Mouse (Mus musculus): ENCODE results near the gene Rapgef1. TPM values are rescaled to one million over a fixed set of nuclear protein-coding genes. Genes with fewer than 3 reads are reported as not detected.

Gene Rapgef1
- polyA plus RNA-seq, 1 experiment from 2014 or later = 12.7 TPM

- no peak overlapping the region for H3K9ac ChIP-seq
- 80% methylated on average over 5 of the region's 5 CpGs for WGBS
- H3K27ac ChIP-seq = no peak overlapping the region
- H3K4me2 ChIP-seq = no peak overlapping the region
- no peaks in the 10 kb centered on the region for H3K36me3 ChIP-seq
- ATAC-seq (ENCODE audit: insufficient read depth, low FRiP score, low read depth) = no peak
- H3K4me1 ChIP-seq = peaks cover 18% of the 10 kb centered on the region
- no peaks in the 10 kb centered on the region for H3K27me3 ChIP-seq (replicated peaks)
- no peaks in the 10 kb centered on the region for H3K9me3 ChIP-seq
- H3K4me3 ChIP-seq (replicated peaks) = no peak overlapping the region
Measured at GRCm38 (mm10) chr2:29634541-29634940, 15.0 kb downstream of the Rapgef1 start.

- ATAC-seq (ENCODE audit: insufficient read depth, low FRiP score, low read depth) = no peak
- Histone ChIP-seq H3K27ac (no peak overlapping the region), H3K4me1 (peaks cover 18% of the 10 kb centered on the region), H3K36me3 (no peaks in the 10 kb centered on the region), H3K9ac (no peak overlapping the region), H3K27me3 (replicated peaks) (no peaks in the 10 kb centered on the region), H3K9me3 (no peaks in the 10 kb centered on the region), H3K4me2 (no peak overlapping the region), H3K4me3 (replicated peaks) (no peak overlapping the region)
- 84% methylated on average over 5 of the region's 5 CpGs for WGBS
Measured at GRCm38 (mm10) chr2:29635966-29636507, 16.5 kb downstream of the Rapgef1 start.

GRCm38 (mm10) chr2:29637528-29637927, 18.0 kb downstream of the Rapgef1 start:
- Histone ChIP-seq H3K9ac (no peak overlapping the region), H3K36me3 (no peaks in the 10 kb centered on the region), H3K4me1 (peaks cover 18% of the 10 kb centered on the region), H3K27ac (no peak overlapping the region; the same call in 1 of the 2 replicates), H3K27me3 (replicated peaks) (no peaks in the 10 kb centered on the region), H3K9me3 (no peaks in the 10 kb centered on the region), H3K4me2 (no peak overlapping the region), H3K4me3 (replicated peaks) (no peak overlapping the region)
- no peak for ATAC-seq (ENCODE audit: insufficient read depth, low FRiP score, low read depth)

GRCm38 (mm10) chr2:29639377-29639776, 19.9 kb downstream of the Rapgef1 start:
- no peaks in the 10 kb centered on the region for H3K36me3 ChIP-seq
- H3K9ac ChIP-seq = no peak overlapping the region
- H3K4me1 ChIP-seq = 0 out of 2 replicates have a peak, but pooled peaks cover 4% of the 10 kb centered on the region
- no peak overlapping the region for H3K4me3 ChIP-seq (replicated peaks)
- no peaks in the 10 kb centered on the region for H3K27me3 ChIP-seq (replicated peaks)
- WGBS = 53% methylated on average over 1 of the region's 1 CpGs
- H3K4me2 ChIP-seq = no peak overlapping the region
- no peak overlapping the region for H3K27ac ChIP-seq
- no peaks in the 10 kb centered on the region for H3K9me3 ChIP-seq
- ATAC-seq (ENCODE audit: insufficient read depth, low FRiP score, low read depth) = no peak

- Histone ChIP-seq H3K4me1 (no peaks in the 10 kb centered on the region), H3K4me2 (no peak overlapping the region), H3K9ac (no peak overlapping the region), H3K27me3 (replicated peaks) (no peaks in the 10 kb centered on the region), H3K27ac (no peak overlapping the region), H3K36me3 (no peaks in the 10 kb centered on the region), H3K9me3 (no peaks in the 10 kb centered on the region), H3K4me3 (replicated peaks) (no peak overlapping the region)
- no peak for ATAC-seq (ENCODE audit: insufficient read depth, low FRiP score, low read depth)
- WGBS = 66% methylated on average over 5 of the region's 5 CpGs
Measured at GRCm38 (mm10) chr2:29639953-29640743, 20.6 kb downstream of the Rapgef1 start.

- no peak overlapping the region for H3K27ac ChIP-seq
- H3K4me2 ChIP-seq = no peak overlapping the region
- ATAC-seq (ENCODE audit: insufficient read depth, low FRiP score, low read depth) = no peak
- 81% methylated on average over 3 of the region's 3 CpGs for WGBS
- H3K27me3 ChIP-seq (replicated peaks) = no peaks in the 10 kb centered on the region
- H3K4me3 ChIP-seq (replicated peaks) = no peak overlapping the region
- H3K9me3 ChIP-seq = no peaks in the 10 kb centered on the region
- no peaks in the 10 kb centered on the region for H3K4me1 ChIP-seq
- H3K36me3 ChIP-seq = no peaks in the 10 kb centered on the region
- no peak overlapping the region for H3K9ac ChIP-seq
Measured at GRCm38 (mm10) chr2:29641707-29642106, 22.2 kb downstream of the Rapgef1 start.

GRCm38 (mm10) chr2:29643418-29643817, 23.9 kb downstream of the Rapgef1 start:
- Histone ChIP-seq H3K4me2 (no peak overlapping the region), H3K4me3 (replicated peaks) (no peak overlapping the region), H3K36me3 (no peaks in the 10 kb centered on the region), H3K4me1 (no peaks in the 10 kb centered on the region), H3K9me3 (no peaks in the 10 kb centered on the region), H3K9ac (no peak overlapping the region), H3K27me3 (replicated peaks) (no peaks in the 10 kb centered on the region), H3K27ac (no peak overlapping the region)
- peak; percentile 45; the same call in 1 of the 2 replicates for ATAC-seq (ENCODE audit: insufficient read depth, low FRiP score, low read depth)
- WGBS = 84% methylated on average over 4 of the region's 4 CpGs

GRCm38 (mm10) chr2:29645071-29645628, 25.6 kb downstream of the Rapgef1 start:
- H3K36me3 ChIP-seq = no peaks in the 10 kb centered on the region
- H3K4me3 ChIP-seq (replicated peaks) = no peak overlapping the region
- WGBS = 77% methylated on average over 4 of the region's 4 CpGs
- ATAC-seq (ENCODE audit: insufficient read depth, low FRiP score, low read depth) = no peak
- no peak overlapping the region for H3K4me2 ChIP-seq
- no peak overlapping the region for H3K9ac ChIP-seq
- H3K4me1 ChIP-seq = no peaks in the 10 kb centered on the region
- H3K27me3 ChIP-seq (replicated peaks) = no peaks in the 10 kb centered on the region
- H3K9me3 ChIP-seq = no peaks in the 10 kb centered on the region
- H3K27ac ChIP-seq = no peak overlapping the region

GRCm38 (mm10) chr2:29646613-29647012, 27.1 kb downstream of the Rapgef1 start:
- no peak overlapping the region for H3K27ac ChIP-seq
- H3K9ac ChIP-seq = no peak overlapping the region
- no peak overlapping the region for H3K4me3 ChIP-seq (replicated peaks)
- H3K9me3 ChIP-seq = no peaks in the 10 kb centered on the region
- H3K36me3 ChIP-seq = no peaks in the 10 kb centered on the region
- peak; percentile 45; the same call in 1 of the 2 replicates for ATAC-seq (ENCODE audit: insufficient read depth, low FRiP score, low read depth)
- no peaks in the 10 kb centered on the region for H3K4me1 ChIP-seq
- no peak overlapping the region for H3K4me2 ChIP-seq
- WGBS = 78% methylated on average over 3 of the region's 3 CpGs
- H3K27me3 ChIP-seq (replicated peaks) = no peaks in the 10 kb centered on the region

GRCm38 (mm10) chr2:29647162-29647561, 27.6 kb downstream of the Rapgef1 start:
- H3K4me3 ChIP-seq (replicated peaks) = no peak overlapping the region
- no peaks in the 10 kb centered on the region for H3K36me3 ChIP-seq
- no peak for ATAC-seq (ENCODE audit: insufficient read depth, low FRiP score, low read depth)
- H3K27ac ChIP-seq = no peak overlapping the region
- no peak overlapping the region for H3K9ac ChIP-seq
- no peaks in the 10 kb centered on the region for H3K9me3 ChIP-seq
- 89% methylated on average over 4 of the region's 4 CpGs for WGBS
- no peak overlapping the region for H3K4me2 ChIP-seq
- H3K4me1 ChIP-seq = no peaks in the 10 kb centered on the region
- no peaks in the 10 kb centered on the region for H3K27me3 ChIP-seq (replicated peaks)

- H3K36me3 ChIP-seq = no peaks in the 10 kb centered on the region
- no peaks in the 10 kb centered on the region for H3K4me1 ChIP-seq
- WGBS = 81% methylated on average over 7 of the region's 7 CpGs
- H3K27me3 ChIP-seq (replicated peaks) = no peaks in the 10 kb centered on the region
- H3K9me3 ChIP-seq = no peaks in the 10 kb centered on the region
- H3K27ac ChIP-seq = no peak overlapping the region
- no peak for ATAC-seq (ENCODE audit: insufficient read depth, low FRiP score, low read depth)
- no peak overlapping the region for H3K4me2 ChIP-seq
- H3K4me3 ChIP-seq (replicated peaks) = no peak overlapping the region
- no peak overlapping the region for H3K9ac ChIP-seq
Measured at GRCm38 (mm10) chr2:29647808-29648207, 28.3 kb downstream of the Rapgef1 start.

Measured in stomach, embryonic 15.5 days (tissue).